Mouse (Mus musculus): ENCODE measurements around the gene Slc35f3. TPM values are rescaled to one million over a fixed set of nuclear protein-coding genes. Genes with fewer than 3 reads are reported as not detected.

Slc35f3 gene
- polyA plus RNA-seq, 1 experiment from 2014 or later: 0.11 TPM

- Histone ChIP-seq H3K36me3 (no peaks in the 10 kb centered on the region), H3K27me3 (ENCODE audit: insufficient read depth, poor library complexity, severe bottlenecking) (peaks cover 44% of the 10 kb centered on the region), H3K4me3 (no peak overlapping the region), H3K27ac (no peak overlapping the region), H3K9me3 (no peaks in the 10 kb centered on the region), H3K4me1 (peaks cover 14% of the 10 kb centered on the region)
- DNase-seq (ENCODE audit: low spot score): no peak
- WGBS: 26% methylated on average over 1 of the region's 1 CpGs
Observed at GRCm38 (mm10) chr8:126297284-126297845, 993 bp upstream of the Slc35f3 start.

GRCm38 (mm10) chr8:126299333-126299732 is 975 bp downstream of the Slc35f3 start:
- H3K9me3 ChIP-seq: no peaks in the 10 kb centered on the region
- no peak for DNase-seq (ENCODE audit: low spot score)
- peaks cover 14% of the 10 kb centered on the region for H3K4me1 ChIP-seq
- 24% methylated on average over 7 of the region's 7 CpGs for WGBS
- H3K27ac ChIP-seq: no peak overlapping the region
- H3K4me3 ChIP-seq: no peak overlapping the region
- H3K36me3 ChIP-seq: no peaks in the 10 kb centered on the region
- H3K27me3 ChIP-seq (ENCODE audit: insufficient read depth, poor library complexity, severe bottlenecking): peaks cover 44% of the 10 kb centered on the region

- H3K4me1 ChIP-seq: peaks cover 14% of the 10 kb centered on the region
- DNase-seq (ENCODE audit: low spot score): no peak
- H3K27me3 ChIP-seq (ENCODE audit: insufficient read depth, poor library complexity, severe bottlenecking): peaks cover 44% of the 10 kb centered on the region
- H3K4me3 ChIP-seq: no peak overlapping the region
- H3K36me3 ChIP-seq: no peaks in the 10 kb centered on the region
- 83% methylated on average over 5 of the region's 5 CpGs for WGBS
- H3K9me3 ChIP-seq: no peaks in the 10 kb centered on the region
- no peak overlapping the region for H3K27ac ChIP-seq
Observed at GRCm38 (mm10) chr8:126300350-126300749, 2.0 kb downstream of the Slc35f3 start.

- DNase-seq (ENCODE audit: low spot score): no peak
- H3K27me3 ChIP-seq (ENCODE audit: insufficient read depth, poor library complexity, severe bottlenecking): peaks cover 44% of the 10 kb centered on the region
- H3K9me3 ChIP-seq: no peaks in the 10 kb centered on the region
- no peak overlapping the region for H3K27ac ChIP-seq
- H3K4me1 ChIP-seq: peaks cover 14% of the 10 kb centered on the region
- no peak overlapping the region for H3K4me3 ChIP-seq
- no peaks in the 10 kb centered on the region for H3K36me3 ChIP-seq
- 88% methylated on average over 6 of the region's 6 CpGs for WGBS
Observed at GRCm38 (mm10) chr8:126301580-126301979, 3.2 kb downstream of the Slc35f3 start.

- Histone ChIP-seq H3K27ac (no peak overlapping the region), H3K36me3 (no peaks in the 10 kb centered on the region), H3K4me1 (no peaks in the 10 kb centered on the region), H3K9me3 (no peaks in the 10 kb centered on the region), H3K4me3 (no peak overlapping the region), H3K27me3 (ENCODE audit: insufficient read depth, poor library complexity, severe bottlenecking) (no peaks in the 10 kb centered on the region; the same call in 1 of the 2 replicates)
- DNase-seq (ENCODE audit: low spot score): no peak
- 76% methylated on average over 9 of the region's 9 CpGs for WGBS
Observed at GRCm38 (mm10) chr8:126307164-126307563, 8.8 kb downstream of the Slc35f3 start.

GRCm38 (mm10) chr8:126309015-126309414 is 10.7 kb downstream of the Slc35f3 start:
- DNase-seq (ENCODE audit: low spot score): no peak
- H3K4me1 ChIP-seq: no peaks in the 10 kb centered on the region
- H3K4me3 ChIP-seq: no peak overlapping the region
- H3K9me3 ChIP-seq: no peaks in the 10 kb centered on the region
- H3K27me3 ChIP-seq (ENCODE audit: insufficient read depth, poor library complexity, severe bottlenecking): no peaks in the 10 kb centered on the region
- no peaks in the 10 kb centered on the region for H3K36me3 ChIP-seq
- WGBS: 30% methylated on average over 1 of the region's 1 CpGs
- H3K27ac ChIP-seq: no peak overlapping the region

GRCm38 (mm10) chr8:126324931-126325330 is 26.6 kb downstream of the Slc35f3 start:
- H3K27me3 ChIP-seq (ENCODE audit: insufficient read depth, poor library complexity, severe bottlenecking): no peaks in the 10 kb centered on the region
- H3K36me3 ChIP-seq: no peaks in the 10 kb centered on the region
- peaks cover 3% of the 10 kb centered on the region; the same call in 1 of the 2 replicates for H3K9me3 ChIP-seq
- WGBS: 68% methylated on average over 2 of the region's 2 CpGs
- no peaks in the 10 kb centered on the region for H3K4me1 ChIP-seq
- H3K4me3 ChIP-seq: no peak overlapping the region
- H3K27ac ChIP-seq: no peak overlapping the region
- no peak for DNase-seq (ENCODE audit: low spot score)

- Histone ChIP-seq H3K36me3 (no peaks in the 10 kb centered on the region), H3K27me3 (ENCODE audit: insufficient read depth, poor library complexity, severe bottlenecking) (no peaks in the 10 kb centered on the region), H3K4me3 (no peak overlapping the region), H3K27ac (no peak overlapping the region), H3K9me3 (peaks cover 3% of the 10 kb centered on the region; the same call in 1 of the 2 replicates), H3K4me1 (no peaks in the 10 kb centered on the region)
- WGBS: 72% methylated on average over 1 of the region's 1 CpGs
- DNase-seq (ENCODE audit: low spot score): no peak
Observed at GRCm38 (mm10) chr8:126326136-126326535, 27.8 kb downstream of the Slc35f3 start.

GRCm38 (mm10) chr8:126326731-126327130 is 28.4 kb downstream of the Slc35f3 start:
- Histone ChIP-seq H3K27me3 (ENCODE audit: insufficient read depth, poor library complexity, severe bottlenecking) (no peaks in the 10 kb centered on the region), H3K27ac (no peak overlapping the region), H3K36me3 (no peaks in the 10 kb centered on the region), H3K4me3 (no peak overlapping the region), H3K9me3 (peaks cover 3% of the 10 kb centered on the region; the same call in 1 of the 2 replicates), H3K4me1 (no peaks in the 10 kb centered on the region)
- no peak for DNase-seq (ENCODE audit: low spot score)
- WGBS: 71% methylated on average over 8 of the region's 8 CpGs

GRCm38 (mm10) chr8:126327786-126328185 is 29.4 kb downstream of the Slc35f3 start:
- no peak overlapping the region for H3K4me3 ChIP-seq
- no peaks in the 10 kb centered on the region for H3K4me1 ChIP-seq
- H3K36me3 ChIP-seq: no peaks in the 10 kb centered on the region
- 60% methylated on average over 5 of the region's 5 CpGs for WGBS
- H3K27me3 ChIP-seq (ENCODE audit: insufficient read depth, poor library complexity, severe bottlenecking): no peaks in the 10 kb centered on the region
- peaks cover 3% of the 10 kb centered on the region; the same call in 1 of the 2 replicates for H3K9me3 ChIP-seq
- H3K27ac ChIP-seq: no peak overlapping the region
- DNase-seq (ENCODE audit: low spot score): no peak

- no peaks in the 10 kb centered on the region for H3K36me3 ChIP-seq
- WGBS: 78% methylated on average over 3 of the region's 3 CpGs
Observed at GRCm38 (mm10) chr8:126338864-126339263, 40.5 kb downstream of the Slc35f3 start.

GRCm38 (mm10) chr8:126339357-126339756 is 41.0 kb downstream of the Slc35f3 start:
- Histone ChIP-seq H3K4me1 (no peaks in the 10 kb centered on the region), H3K27ac (no peak overlapping the region), H3K27me3 (ENCODE audit: insufficient read depth, poor library complexity, severe bottlenecking) (no peaks in the 10 kb centered on the region; the same call in 1 of the 2 replicates), H3K36me3 (no peaks in the 10 kb centered on the region), H3K9me3 (no peaks in the 10 kb centered on the region), H3K4me3 (no peak overlapping the region)
- WGBS: 72% methylated on average over 3 of the region's 3 CpGs
- DNase-seq (ENCODE audit: low spot score): no peak

More at GRCm38 (mm10) chr8:126338864-126339263, 40.5 kb downstream of the Slc35f3 start:
- Histone ChIP-seq H3K4me3 (no peak overlapping the region), H3K27me3 (ENCODE audit: insufficient read depth, poor library complexity, severe bottlenecking) (no peaks in the 10 kb centered on the region; the same call in 1 of the 2 replicates), H3K4me1 (no peaks in the 10 kb centered on the region), H3K9me3 (no peaks in the 10 kb centered on the region), H3K27ac (no peak overlapping the region)
- no peak for DNase-seq (ENCODE audit: low spot score)

GRCm38 (mm10) chr8:126341200-126341599 is 42.8 kb downstream of the Slc35f3 start:
- peaks cover 4% of the 10 kb centered on the region; the same call in 1 of the 2 replicates for H3K4me1 ChIP-seq
- H3K27me3 ChIP-seq (ENCODE audit: insufficient read depth, poor library complexity, severe bottlenecking): no peaks in the 10 kb centered on the region; the same call in 1 of the 2 replicates
- 43% methylated on average over 1 of the region's 1 CpGs for WGBS
- no peak for DNase-seq (ENCODE audit: low spot score)
- H3K27ac ChIP-seq: no peak overlapping the region
- no peaks in the 10 kb centered on the region for H3K36me3 ChIP-seq
- no peak overlapping the region for H3K4me3 ChIP-seq
- H3K9me3 ChIP-seq: no peaks in the 10 kb centered on the region

GRCm38 (mm10) chr8:126343427-126343826 is 45.1 kb downstream of the Slc35f3 start:
- Histone ChIP-seq H3K4me3 (no peak overlapping the region), H3K36me3 (no peaks in the 10 kb centered on the region), H3K4me1 (peaks cover 4% of the 10 kb centered on the region; the same call in 1 of the 2 replicates), H3K27me3 (ENCODE audit: insufficient read depth, poor library complexity, severe bottlenecking) (no peaks in the 10 kb centered on the region), H3K9me3 (no peaks in the 10 kb centered on the region), H3K27ac (no peak overlapping the region)
- no peak for DNase-seq (ENCODE audit: low spot score)
- WGBS: 80% methylated on average over 5 of the region's 5 CpGs
